Mouse (Mus musculus): ENCODE measurements around the gene Gcnt4. TPM values are rescaled to one million over a fixed set of nuclear protein-coding genes. Genes with fewer than 3 reads are reported as not detected.

Gcnt4 gene
- polyA plus RNA-seq, 1 experiment from 2014 or later, result 0.42 TPM

DNA sequence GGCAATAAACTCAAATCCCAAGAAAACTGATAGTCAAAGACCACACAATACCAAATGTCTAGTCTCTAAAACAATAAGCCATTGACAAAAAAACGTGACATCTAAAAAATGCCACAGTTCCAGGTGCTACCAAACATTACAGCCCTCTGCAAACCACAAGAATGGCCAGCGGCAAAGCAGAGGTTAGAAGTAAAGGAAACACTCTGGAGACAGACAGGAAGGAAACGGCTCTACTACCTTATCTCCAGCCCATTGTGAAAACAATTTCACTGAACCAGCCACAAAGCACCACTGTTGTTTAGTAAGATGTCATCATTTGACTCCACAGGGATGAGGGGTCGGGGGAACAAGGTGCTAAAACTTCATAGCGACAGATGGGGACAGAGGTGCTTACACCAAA, 70.8 kb downstream of the Gcnt4 start:
- WGBS, result 67% methylated on average over 5 of the region's 5 CpGs
- H3K27me3 ChIP-seq (replicated peaks; ENCODE audit: control insufficient read depth, insufficient read depth, low read length), result no peaks in the 10 kb centered on the region
- no peak overlapping the region for H3K4me2 ChIP-seq (ENCODE audit: low read depth, low read length)
- H3K9me3 ChIP-seq (ENCODE audit: control insufficient read depth, low read length), result no peaks in the 10 kb centered on the region
- ATAC-seq (ENCODE audit: low read depth) (no peak), DNase-seq (ENCODE audit: low spot score) (no peak)
- H3K4me3 ChIP-seq (ENCODE audit: low read depth, low read length), result no peak overlapping the region
- no peak overlapping the region for H3K9ac ChIP-seq (ENCODE audit: low read depth, low read length)
- H3K36me3 ChIP-seq (ENCODE audit: control insufficient read depth, insufficient read depth, low read length), result no peaks in the 10 kb centered on the region
- H3K27ac ChIP-seq (replicated peaks; ENCODE audit: low read depth, low read length), result no peak overlapping the region
- H3K4me1 ChIP-seq (ENCODE audit: control insufficient read depth, insufficient read depth, low read length), result no peaks in the 10 kb centered on the region

GRCm38 (mm10) chr13:96997080-96997479, 72.6 kb downstream of the Gcnt4 start:
- no peaks in the 10 kb centered on the region for H3K9me3 ChIP-seq (ENCODE audit: control insufficient read depth, low read length)
- no peak for ATAC-seq (ENCODE audit: low read depth)
- no peak overlapping the region for H3K27ac ChIP-seq (replicated peaks; ENCODE audit: low read depth, low read length)
- 18% methylated on average over 1 of the region's 1 CpGs for WGBS
- no peaks in the 10 kb centered on the region for H3K4me1 ChIP-seq (ENCODE audit: control insufficient read depth, insufficient read depth, low read length)
- no peaks in the 10 kb centered on the region for H3K27me3 ChIP-seq (replicated peaks; ENCODE audit: control insufficient read depth, insufficient read depth, low read length)
- no peak overlapping the region for H3K4me3 ChIP-seq (ENCODE audit: low read depth, low read length)
- no peaks in the 10 kb centered on the region for H3K36me3 ChIP-seq (ENCODE audit: control insufficient read depth, insufficient read depth, low read length)
- no peak overlapping the region for H3K9ac ChIP-seq (ENCODE audit: low read depth, low read length)
- H3K4me2 ChIP-seq (ENCODE audit: low read depth, low read length), result no peak overlapping the region
- no peak for DNase-seq (ENCODE audit: low spot score)

Other genes with a start within 250 kb of the Gcnt4 start
- not detected in 2 replicates for gene Ankrd31, start 176.4 kb upstream of the Gcnt4 start, polyA plus RNA-seq (2014; fragmentation: Nextera tagmentation; extraction: Ambion mirVana)
- not detected in 2 replicates for gene 1700029F12Rik, start 109.7 kb downstream of the Gcnt4 start, polyA plus RNA-seq (2014; fragmentation: Nextera tagmentation; extraction: Ambion mirVana)
- 3.0 and 3.2 TPM in 2 replicates for gene Fam169a, start 142.6 kb downstream of the Gcnt4 start, polyA plus RNA-seq (2014; fragmentation: Nextera tagmentation; extraction: Ambion mirVana)
- gene Gm6169, start 174.5 kb downstream of the Gcnt4 start, polyA plus RNA-seq (2014; fragmentation: Nextera tagmentation; extraction: Ambion mirVana), result 3.6 and 5.4 TPM in 2 replicates
- 21.7 and 23.1 TPM in 2 replicates for gene Gfm2, start 213.2 kb downstream of the Gcnt4 start, polyA plus RNA-seq (2014; fragmentation: Nextera tagmentation; extraction: Ambion mirVana)
- gene Nsa2, start 213.2 kb downstream of the Gcnt4 start, polyA plus RNA-seq (2014; fragmentation: Nextera tagmentation; extraction: Ambion mirVana), result 74.3 and 77.3 TPM in 2 replicates